Mouse (Mus musculus) MEL (cell line): ENCODE measurements around the gene Rhbdl1. TPM values are rescaled to one million over a fixed set of nuclear protein-coding genes. Genes with fewer than 3 reads are reported as not detected.
A peak's percentile ranks its signal among the peaks of the same experiment; 100 is the strongest.

Experiments
- DNase-seq: peaks from one replicate; pipeline ENCODE4 v3.0.0; 2011; ENCODE audit warnings: low read depth, low spot score
- H3K27ac ChIP-seq: 2 replicates; pipeline ENCODE4 v1.5.1; 2012; ENCODE audit warnings: low read depth, mild to moderate bottlenecking, control low read depth, low read length, moderate library complexity; ENCODE audit not compliant: control insufficient read depth
- H3K27me3 ChIP-seq, 2 experiments: fragments of 150-350 bp in 1 of 2; sonication (generic) in 1 of 2; 2 replicates each; pipeline ENCODE4 v1.6.1; 2012; ENCODE audit warnings: low read length in 2 of 2, mild to moderate bottlenecking in 2 of 2, improper control_type of control experiment in 1 of 2, moderate library complexity in 1 of 2; ENCODE audit not compliant: insufficient read depth in 2 of 2, control insufficient read depth in 1 of 2
- H3K36me3 ChIP-seq, 2 experiments: 2 replicates each; pipeline ENCODE4 v1.6.1; 2012 to 2014; ENCODE audit warnings: low read length in 2 of 2, improper control_type of control experiment in 1 of 2, inconsistent platforms in 1 of 2, mild to moderate bottlenecking in 1 of 2; ENCODE audit not compliant: insufficient read depth in 2 of 2, control insufficient read depth in 1 of 2
- H3K4me1 ChIP-seq, 2 experiments: fragments of 150-350 bp in 1 of 2; sonication (generic) in 1 of 2; 2 replicates each; pipeline ENCODE4 v1.6.1; 2012; ENCODE audit warnings: low read length in 2 of 2, improper control_type of control experiment in 1 of 2, mild to moderate bottlenecking in 1 of 2; ENCODE audit not compliant: insufficient read depth in 2 of 2, control insufficient read depth in 1 of 2
- H3K4me3 ChIP-seq, 2 experiments: fragments of 150-350 bp in 1 of 2; sonication (generic) in 1 of 2; 2 replicates each; pipeline ENCODE4 v1.5.1; 2012; ENCODE audit warnings: low read depth in 2 of 2, low read length in 2 of 2, mild to moderate bottlenecking in 2 of 2, moderate library complexity in 2 of 2, control low read depth in 1 of 2, improper control_type of control experiment in 1 of 2; ENCODE audit not compliant: control insufficient read depth in 1 of 2, insufficient read depth in 1 of 2
- H3K79me2 ChIP-seq: 2 replicates; pipeline ENCODE4 v1.6.1; 2012; ENCODE audit warnings: mild to moderate bottlenecking, low read length, moderate library complexity; ENCODE audit not compliant: control insufficient read depth, poor library complexity, insufficient read depth
- H3K9ac ChIP-seq: 2 replicates; pipeline ENCODE4 v1.6.1; 2012; ENCODE audit warnings: low read depth, mild to moderate bottlenecking, control low read depth, low read length, moderate library complexity; ENCODE audit not compliant: control insufficient read depth, poor library complexity, severe bottlenecking
- H3K9me3 ChIP-seq: fragments of 150-350 bp; sonication (generic); replicated peaks from 2 replicates; pipeline ENCODE4 v1.6.1; 2012; ENCODE audit warnings: mild to moderate bottlenecking, low read length, improper control_type of control experiment, moderate library complexity; ENCODE audit not compliant: insufficient read depth
- CHD1 ChIP-seq: IDR thresholded peaks from 2 replicates; pipeline ENCODE4 v1.6.1; 2012; ENCODE audit warnings: low read depth, mild to moderate bottlenecking, inconsistent platforms, low read length, improper control_type of control experiment
- ELF1 ChIP-seq: IDR thresholded peaks from 2 replicates; pipeline ENCODE4 v1.6.1; 2014; ENCODE audit warnings: low read depth, mild to moderate bottlenecking, inconsistent platforms, low read length, improper control_type of control experiment, moderate library complexity
- ETS1 ChIP-seq: IDR thresholded peaks from 2 replicates; pipeline ENCODE4 v1.6.1; 2012; ENCODE audit warnings: low read depth, mild to moderate bottlenecking, inconsistent platforms, low read length, improper control_type of control experiment, moderate library complexity
- GABPA ChIP-seq: IDR thresholded peaks from 2 replicates; pipeline ENCODE4 v1.6.1; 2012; ENCODE audit warnings: low read depth, mild to moderate bottlenecking, inconsistent platforms, low read length, improper control_type of control experiment, moderate library complexity
- HCFC1 ChIP-seq: IDR thresholded peaks from 2 replicates; pipeline ENCODE4 v1.6.1; 2012; ENCODE audit warnings: low read depth, mild to moderate bottlenecking, inconsistent platforms, low read length, improper control_type of control experiment, moderate library complexity
- JUND ChIP-seq: IDR thresholded peaks from 2 replicates; pipeline ENCODE4 v1.6.1; 2011; ENCODE audit warnings: low read depth, mild to moderate bottlenecking, improper control_type of control experiment, low read length
- KAT2A ChIP-seq: conservative IDR thresholded peaks from 2 replicates; pipeline ENCODE4 v1.6.1; 2012; ENCODE audit warnings: low read depth, low read length, improper control_type of control experiment, inconsistent platforms
- MAZ ChIP-seq: IDR thresholded peaks from 2 replicates; pipeline ENCODE4 v1.6.1; 2012; ENCODE audit warnings: low read depth, mild to moderate bottlenecking, inconsistent platforms, low read length, improper control_type of control experiment
- MXI1 ChIP-seq: IDR thresholded peaks from 2 replicates; pipeline ENCODE4 v1.6.1; 2011; ENCODE audit warnings: mild to moderate bottlenecking, low read depth, low read length, improper control_type of control experiment
- MYC ChIP-seq: IDR thresholded peaks from 2 replicates; pipeline ENCODE4 v1.6.1; 2011; ENCODE audit warnings: low read depth, mild to moderate bottlenecking, low read length, improper control_type of control experiment, moderate library complexity
- NELFE ChIP-seq: IDR thresholded peaks from 2 replicates; pipeline ENCODE4 v1.6.1; 2011; ENCODE audit warnings: low read depth, low read length, improper control_type of control experiment
- POLR2A ChIP-seq, 2 experiments: IDR thresholded peaks; 2 replicates each; pipeline ENCODE4 v1.6.1; 2011 to 2012; ENCODE audit warnings: low read length in 2 of 2, mild to moderate bottlenecking in 2 of 2, control low read depth in 1 of 2, improper control_type of control experiment in 1 of 2, low read depth in 1 of 2, moderate library complexity in 1 of 2; ENCODE audit not compliant: control insufficient read depth in 1 of 2, insufficient read depth in 1 of 2, poor library complexity in 1 of 2
- POLR2AphosphoS2 ChIP-seq: IDR thresholded peaks from 2 replicates; pipeline ENCODE4 v1.6.1; 2011; ENCODE audit warnings: low read length, improper control_type of control experiment
- SIN3A ChIP-seq: IDR thresholded peaks from 2 replicates; pipeline ENCODE4 v1.6.1; 2012; ENCODE audit warnings: low read length, improper control_type of control experiment, inconsistent platforms
- SMC3 ChIP-seq: IDR thresholded peaks from 2 replicates; pipeline ENCODE4 v1.6.1; 2011; ENCODE audit warnings: low read depth, low read length, improper control_type of control experiment
- TBP ChIP-seq: IDR thresholded peaks from 2 replicates; pipeline ENCODE4 v1.8.0; 2011; ENCODE audit warnings: low read depth, low read length, improper control_type of control experiment
- TCF12 ChIP-seq: IDR thresholded peaks from 2 replicates; pipeline ENCODE4 v1.6.1; 2014; ENCODE audit warnings: low read depth, mild to moderate bottlenecking, inconsistent platforms, low read length, improper control_type of control experiment, moderate library complexity
- ZMIZ1 ChIP-seq: IDR thresholded peaks from 2 replicates; pipeline ENCODE4 v1.6.1; 2012; ENCODE audit warnings: low read depth, mild to moderate bottlenecking, inconsistent platforms, low read length, improper control_type of control experiment, moderate library complexity
- polyA plus RNA-seq, 2 experiments: library from polyadenylated mRNA; stranded (reverse) in 1 of 2; unstranded in 1 of 2; fragments of >175 nt in 1 of 2; fragments of >200 nt in 1 of 2; gene quantifications; 2 replicates each; pipeline versions ENCODE4 v1.2.1 to v1.2.4; 2012; ENCODE audit warnings: low replicate concordance in 2 of 2, low read depth in 1 of 2; ENCODE audit not compliant: insufficient read length in 2 of 2, insufficient read depth in 1 of 2, missing spikeins in 1 of 2
- total RNA-seq: library from RNA; depleted of rRNA; stranded (reverse); fragments of 300-350 nt; gene quantifications from 2 replicates; pipeline ENCODE4 v1.2.3, GENCODE M21; 2012

Rhbdl1 gene
- total and polyA plus RNA-seq, 3 experiments = 1.4 to 4.0 TPM; not detected in 1

- TF ChIP-seq HCFC1 (peak; percentile 96), MXI1 (no peak; the same call in 1 of the 2 replicates), JUND (no peak), NELFE (peak; percentile 85), ZMIZ1 (peak; percentile 68; the same call in 1 of the 2 replicates), TBP (peak; percentile 97), SMC3 (no peak), POLR2A (IDR thresholded peaks at IDR 0.05; ENCODE audit: control insufficient read depth in 1 of 2, insufficient read depth in 1 of 2, low read depth in 1 of 2, low read length in 2 of 2, poor library complexity in 1 of 2) (peak in 1 of 2 experiments; percentile 93; a peak in 2 of 4 replicates), POLR2AphosphoS2 (peak; percentile 76), MYC (peak; percentile 77), KAT2A (peak; percentile 75), GABPA (no peak), TCF12 (peak; percentile 83), ELF1 (peak; percentile 88), ETS1 (no peak), MAZ (peak; percentile 27; the same call in 1 of the 2 replicates), CHD1 (no peak), SIN3A (peak; percentile 89)
- TF ChIP-seq, all 39 proteins: peak for 12
- Histone ChIP-seq H3K27me3 (no peaks in the 10 kb centered on the region; a peak in 1 of 4 replicates), H3K9me3 (no peaks in the 10 kb centered on the region), H3K36me3 (peaks cover 0 to 6% of the 10 kb centered on the region in 2 experiments; a peak in 2 of 4 replicates), H3K79me2 (peaks cover 26% of the 10 kb centered on the region), H3K27ac (peak within 1 kb of the TSS; percentile 50), H3K9ac (peak within 1 kb of the TSS; percentile 72), H3K4me3 (peak within 1 kb of the TSS; percentile 73 to 89), H3K4me1 (peaks cover 0 to 18% of the 10 kb centered on the region in 2 experiments; a peak in 2 of 4 replicates)
- DNase-seq = peak; percentile 96
Observed at GRCm38 (mm10) chr17:25823452-25823851, 13.6 kb downstream of the Rhbdl1 start, which contains the start of gene Wdr24. Gene Wdr24 (plus strand): TSS chr17:25823627.

GRCm38 (mm10) chr17:25818851-25819780 is 18.0 kb downstream of the Rhbdl1 start:
- H3K9ac ChIP-seq = no peak overlapping the region
- H3K79me2 ChIP-seq = peaks cover 6% of the 10 kb centered on the region
- no peak overlapping the region for H3K27ac ChIP-seq
- peaks cover 0 to 2% of the 10 kb centered on the region in 2 experiments; a peak in 2 of 4 replicates for H3K27me3 ChIP-seq
- DNase-seq = no peak
- H3K4me3 ChIP-seq = no peak overlapping the region
- peaks cover 0 to 4% of the 10 kb centered on the region in 2 experiments; a peak in 1 of 4 replicates for H3K4me1 ChIP-seq
- H3K9me3 ChIP-seq = no peaks in the 10 kb centered on the region
- no peak for TF ChIP-seq MAZ
- peaks cover 0 to 4% of the 10 kb centered on the region in 2 experiments; a peak in 1 of 4 replicates for H3K36me3 ChIP-seq
